Mouse (Mus musculus): Measurements from ENCODE around the gene P2rx4.

The P2rx4 gene

DNA sequence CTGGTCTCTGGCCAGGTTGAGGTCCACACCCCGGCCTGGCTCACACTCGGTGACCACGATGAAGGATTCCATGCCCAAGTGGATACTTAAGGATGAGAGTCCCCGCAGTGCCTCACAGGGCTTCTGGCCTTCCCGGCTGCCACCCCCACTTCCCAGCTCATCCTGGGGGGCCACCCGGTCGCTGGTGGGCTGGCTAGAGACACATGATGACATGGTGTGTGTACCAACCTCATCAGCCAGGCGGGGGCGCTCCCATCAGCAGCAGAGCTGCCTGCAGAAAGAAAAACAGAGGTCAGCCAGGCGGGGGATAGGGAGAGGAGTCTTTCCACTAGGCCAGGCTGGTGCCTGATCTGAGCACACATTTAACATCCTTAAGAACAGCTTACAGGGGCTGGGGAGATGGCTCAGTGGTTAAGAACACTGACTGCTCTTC is 56.7 kb downstream of the P2rx4 start:
- DNase-seq, result no peak

DNA sequence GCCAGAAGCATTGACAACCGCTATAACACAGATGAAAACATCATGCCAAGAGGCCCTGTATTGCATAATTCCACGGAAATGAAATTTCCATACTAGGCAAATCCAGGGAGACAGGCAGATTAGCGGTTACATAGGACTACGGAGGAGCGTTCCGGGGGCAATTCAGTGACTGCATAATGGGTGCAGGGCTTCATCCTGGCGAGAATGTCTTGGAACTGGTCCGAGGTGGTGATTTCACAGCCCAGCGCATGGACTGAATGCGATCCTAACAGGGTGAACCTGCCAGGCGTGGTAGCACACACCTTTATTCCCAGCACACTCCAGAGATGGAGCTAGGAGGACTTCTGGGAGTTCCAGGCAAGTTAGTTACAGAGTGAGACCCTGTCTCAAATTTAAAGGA is 59.9 kb downstream of the P2rx4 start:
- DNase-seq, result no peak

GRCm38 (mm10) chr5:122769101-122769568 is 61.8 kb downstream of the P2rx4 start:
- no peak for DNase-seq

DNA sequence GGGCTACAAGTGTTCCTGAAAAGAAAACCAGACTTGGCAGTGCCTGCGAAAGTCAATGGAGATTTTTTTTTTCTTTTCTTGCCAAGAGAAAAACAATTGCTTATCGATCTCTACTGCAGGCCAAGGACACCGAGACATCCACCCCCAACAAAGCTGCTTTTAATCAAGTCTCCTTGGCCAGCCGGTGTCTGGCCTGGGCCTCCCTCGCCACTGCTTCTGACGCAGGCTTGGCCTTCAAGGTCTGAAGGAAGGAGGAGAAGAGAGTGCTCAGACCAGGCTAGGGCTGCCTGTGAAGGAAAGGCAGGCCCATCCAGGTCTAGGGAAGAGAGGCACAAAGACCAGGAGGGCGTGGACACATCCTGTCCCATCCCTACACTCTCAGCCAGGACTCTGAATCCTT is 63.0 kb downstream of the P2rx4 start:
- no peak for DNase-seq

DNA sequence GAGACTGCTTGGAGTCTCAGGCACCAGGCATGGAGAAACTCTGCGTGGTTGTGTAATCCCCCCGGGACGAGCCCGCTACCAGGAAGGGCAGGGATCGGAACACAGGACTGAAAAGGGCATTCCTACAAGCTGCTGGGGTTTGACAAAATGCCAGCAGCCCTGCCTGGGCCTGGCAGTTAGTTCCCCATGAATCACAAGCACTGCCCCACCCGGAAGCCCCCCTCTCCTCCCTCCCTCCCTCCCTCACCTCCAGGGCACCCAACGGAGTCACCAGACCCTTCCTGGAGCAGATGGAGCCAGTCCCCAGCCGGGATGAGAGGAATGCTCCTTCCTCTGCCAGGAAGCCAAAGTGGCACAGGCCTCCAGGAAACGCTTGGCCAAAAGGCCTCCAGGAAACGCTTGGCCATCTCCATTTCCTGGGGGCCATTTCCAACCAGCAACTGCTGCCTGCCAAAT is 63.5 kb downstream of the P2rx4 start:
- DNase-seq, result peak in 1 of 2 experiments; percentile 17

DNA sequence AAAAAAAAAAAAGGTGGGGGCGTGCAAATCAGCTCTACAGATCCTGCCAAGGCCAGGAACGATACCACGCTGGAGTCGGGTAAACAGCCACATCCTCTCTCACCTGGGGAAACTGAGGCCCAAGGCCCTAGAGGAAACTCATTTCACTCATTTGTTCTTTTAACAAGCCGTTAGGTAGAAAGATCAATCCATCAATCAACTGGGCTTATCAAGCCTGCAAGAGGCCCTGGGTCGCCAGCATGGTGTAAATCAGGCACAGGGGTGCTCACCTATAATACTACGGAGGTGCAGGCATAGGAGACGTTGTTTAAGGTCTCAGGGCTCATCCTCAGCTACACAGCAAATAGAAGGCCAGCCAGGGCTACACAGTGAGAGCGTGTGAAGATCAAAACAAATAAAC is 64.1 kb downstream of the P2rx4 start:
- DNase-seq, result no peak

DNA sequence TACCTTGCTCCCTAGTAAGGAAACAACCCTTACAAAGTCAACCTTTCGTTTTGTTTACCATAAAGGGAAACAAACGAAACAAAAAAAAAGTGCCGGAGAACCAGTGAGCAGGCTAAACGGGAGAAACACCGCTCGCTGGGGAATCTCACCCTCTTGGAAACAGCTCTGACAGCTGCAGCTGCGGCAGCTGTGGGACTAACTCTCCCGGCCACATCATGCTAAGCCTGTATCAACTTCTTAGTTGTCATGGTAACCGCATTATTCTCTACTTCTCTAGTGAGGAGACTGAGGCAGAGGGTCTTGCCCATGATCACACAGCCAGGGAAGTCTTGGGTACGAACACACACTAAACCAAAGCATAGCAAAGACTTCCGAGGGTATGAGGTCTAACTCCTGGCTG is 66.4 kb downstream of the P2rx4 start:
- DNase-seq, result no peak

DNA sequence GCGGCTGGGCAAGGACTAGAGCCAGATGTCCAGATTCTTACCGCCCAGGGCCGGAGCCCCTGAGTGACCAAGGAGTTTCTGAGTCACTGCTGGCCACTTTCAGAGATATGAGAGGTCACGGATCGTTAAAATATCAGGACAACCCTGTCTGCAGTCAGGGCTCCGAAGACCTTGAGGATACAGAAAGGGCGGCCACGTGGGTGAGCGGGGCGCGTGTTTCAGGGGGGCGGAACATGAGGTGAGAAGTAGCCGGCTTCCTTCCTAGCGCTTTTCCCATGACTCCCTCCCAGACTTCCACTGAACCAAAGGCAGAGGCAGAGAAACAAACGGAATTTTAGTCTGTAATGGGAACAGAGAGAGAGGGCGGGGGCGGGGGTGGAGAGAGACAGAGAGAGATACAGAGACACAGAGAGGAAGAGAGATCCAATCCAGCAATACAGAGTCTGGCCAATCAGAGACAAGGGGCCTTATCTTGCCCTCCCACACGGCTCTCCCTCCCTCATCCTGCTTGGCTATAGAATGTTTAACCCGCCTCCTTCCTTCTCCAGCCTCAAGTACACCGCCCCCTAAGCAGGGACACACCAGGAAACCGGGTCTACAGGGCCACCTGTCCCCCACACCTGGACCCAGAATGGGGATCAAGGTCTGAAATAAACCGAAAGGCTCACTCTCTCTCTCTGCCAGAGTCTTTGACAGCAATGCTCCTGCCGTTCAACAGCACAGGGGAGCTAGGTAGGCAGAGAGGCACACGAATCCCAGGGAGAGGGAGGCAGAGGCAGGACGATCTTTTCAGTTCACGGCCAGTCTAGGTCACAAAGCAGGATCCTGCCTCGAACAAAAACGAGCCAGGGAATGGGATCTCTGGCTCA is 67.6 kb downstream of the P2rx4 start:
- DNase-seq, result no peak

- DNase-seq, result no peak
These were observed 68.4 kb downstream of the P2rx4 start for GRCm38 (mm10) chr5:122775646-122776286.

GRCm38 (mm10) chr5:122777322-122777721 is 70.0 kb downstream of the P2rx4 start:
- DNase-seq, result no peak

GRCm38 (mm10) chr5:122778231-122779226 is 71.2 kb downstream of the P2rx4 start:
- DNase-seq, result peak; percentile 27 to 36
